Mouse (Mus musculus): ENCODE measurements around the gene Ubap1l.

Ubap1l gene

DNA sequence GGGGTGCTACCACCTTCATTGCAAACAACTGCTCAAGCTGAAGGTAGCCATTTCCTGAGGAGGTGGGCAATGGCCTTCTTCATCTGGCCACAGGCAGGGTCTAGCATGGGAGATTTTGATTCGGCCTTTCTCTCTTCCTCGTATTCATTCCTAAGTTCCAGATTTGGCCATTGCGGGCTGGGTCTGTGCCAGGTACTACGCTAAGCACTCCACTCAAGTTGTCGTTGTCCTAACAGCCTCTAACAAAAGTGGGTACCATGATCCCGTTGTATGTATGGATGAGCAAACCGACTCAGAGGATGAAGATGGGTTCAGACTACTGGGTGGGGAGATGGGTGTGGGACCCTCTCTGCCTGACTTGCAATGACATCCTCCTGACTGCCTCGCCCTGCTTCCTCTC, 49.5 kb downstream of the Ubap1l start:
- no peak for DNase-seq (ENCODE audit: low spot score in 2 of 2)

- DNase-seq (ENCODE audit: low spot score in 2 of 2): no peak
Measured at GRCm38 (mm10) chr9:65411326-65411725, 50.5 kb downstream of the Ubap1l start.

DNA sequence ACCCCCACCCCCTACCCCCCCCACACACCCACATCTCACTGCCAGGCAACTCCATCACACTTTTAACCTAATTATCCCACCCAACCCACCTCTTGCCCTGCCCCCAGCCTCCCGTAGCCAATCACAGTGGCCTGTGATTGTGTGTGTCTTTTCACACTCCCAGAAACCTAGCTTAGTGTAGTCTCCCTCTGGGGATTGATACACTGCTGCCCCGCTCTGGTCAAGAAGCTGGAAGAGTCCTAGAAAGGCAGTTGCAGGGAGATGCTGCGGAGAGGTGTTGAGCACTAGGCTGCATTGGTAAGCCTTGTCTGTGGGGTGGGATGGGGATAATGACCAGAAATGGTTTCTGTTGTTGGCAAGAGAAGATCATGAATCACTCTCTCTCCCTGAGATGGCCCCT, 56.9 kb downstream of the Ubap1l start:
- DNase-seq (ENCODE audit: low spot score in 2 of 2): no peak

DNA sequence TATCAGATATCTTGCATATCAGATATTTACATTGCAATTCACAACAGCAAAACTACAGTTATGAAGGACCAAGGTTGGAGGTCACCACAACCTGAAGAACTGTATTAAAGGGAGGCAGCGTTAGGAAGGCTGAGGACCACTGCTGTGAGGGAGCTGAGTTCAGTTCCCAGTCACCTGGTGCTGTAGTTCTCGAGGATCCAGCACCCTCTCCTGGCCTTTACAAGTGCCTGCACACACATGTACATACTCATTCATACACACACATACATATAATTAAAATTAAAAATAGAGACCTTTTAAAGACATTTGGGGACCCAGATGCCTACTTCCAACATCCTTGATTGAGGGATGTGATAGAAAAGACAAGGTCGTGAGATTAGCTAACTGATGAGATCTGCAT, 58.8 kb downstream of the Ubap1l start:
- DNase-seq (ENCODE audit: low spot score in 2 of 2): no peak

GRCm38 (mm10) chr9:65422760-65423501, 62.1 kb downstream of the Ubap1l start, which contains the start of gene Slc51b:
TSS of gene Slc51b (minus strand) at chr9:65422955.
- DNase-seq (ENCODE audit: low spot score in 2 of 2): no peak

DNA sequence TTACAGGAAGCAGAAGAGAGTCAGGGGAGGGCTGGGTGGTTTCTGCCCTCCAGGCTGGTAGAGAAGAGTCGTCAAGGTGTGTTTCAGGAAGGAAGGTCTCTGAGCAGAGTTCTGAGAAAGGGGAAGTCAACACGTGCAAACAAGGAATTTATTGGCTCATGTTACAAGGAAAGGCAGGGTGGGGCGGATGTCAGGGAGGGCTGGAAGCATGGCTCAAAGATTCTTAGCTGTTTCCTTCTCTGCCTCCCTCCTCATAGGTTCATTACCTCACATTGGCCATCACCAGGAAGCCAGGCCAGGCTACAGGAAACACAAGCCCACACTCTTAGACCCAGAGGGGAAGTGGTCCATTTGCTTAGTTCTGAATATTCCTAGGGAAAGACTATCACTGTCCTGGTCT, 63.6 kb downstream of the Ubap1l start:
- DNase-seq (ENCODE audit: low spot score in 2 of 2): no peak

DNA sequence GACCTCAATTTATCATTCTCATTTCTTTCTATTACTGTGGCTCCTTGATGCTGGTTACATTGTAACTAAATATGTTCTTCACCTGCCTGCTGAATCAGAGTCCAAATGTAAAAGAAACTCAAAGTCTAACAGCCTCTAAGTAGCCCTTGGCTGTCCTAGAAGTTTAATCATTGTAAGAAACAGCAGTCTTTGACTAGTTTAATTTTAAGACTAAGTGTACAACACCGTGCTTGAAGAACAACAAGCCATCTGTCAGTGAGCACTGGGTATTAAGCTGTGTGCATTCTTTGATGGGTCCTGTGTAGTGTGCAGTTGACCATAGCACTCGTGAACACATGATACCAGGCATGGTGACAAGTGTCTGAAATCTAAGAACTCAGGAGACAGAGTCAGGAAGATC, 66.7 kb downstream of the Ubap1l start:
- DNase-seq (ENCODE audit: low spot score in 2 of 2): no peak

GRCm38 (mm10) chr9:65428003-65428402, 67.2 kb downstream of the Ubap1l start:
- DNase-seq (ENCODE audit: low spot score in 2 of 2): no peak

Data from frontal cortex, postnatal 14 days (tissue).